Mouse (Mus musculus): ENCODE results near the gene Atp2b2.

The Atp2b2 gene

GRCm38 (mm10) chr6:113712718-113713117 lies 329.7 kb downstream of the Atp2b2 start:
- no peak for DNase-seq (ENCODE audit: low spot score)

DNA sequence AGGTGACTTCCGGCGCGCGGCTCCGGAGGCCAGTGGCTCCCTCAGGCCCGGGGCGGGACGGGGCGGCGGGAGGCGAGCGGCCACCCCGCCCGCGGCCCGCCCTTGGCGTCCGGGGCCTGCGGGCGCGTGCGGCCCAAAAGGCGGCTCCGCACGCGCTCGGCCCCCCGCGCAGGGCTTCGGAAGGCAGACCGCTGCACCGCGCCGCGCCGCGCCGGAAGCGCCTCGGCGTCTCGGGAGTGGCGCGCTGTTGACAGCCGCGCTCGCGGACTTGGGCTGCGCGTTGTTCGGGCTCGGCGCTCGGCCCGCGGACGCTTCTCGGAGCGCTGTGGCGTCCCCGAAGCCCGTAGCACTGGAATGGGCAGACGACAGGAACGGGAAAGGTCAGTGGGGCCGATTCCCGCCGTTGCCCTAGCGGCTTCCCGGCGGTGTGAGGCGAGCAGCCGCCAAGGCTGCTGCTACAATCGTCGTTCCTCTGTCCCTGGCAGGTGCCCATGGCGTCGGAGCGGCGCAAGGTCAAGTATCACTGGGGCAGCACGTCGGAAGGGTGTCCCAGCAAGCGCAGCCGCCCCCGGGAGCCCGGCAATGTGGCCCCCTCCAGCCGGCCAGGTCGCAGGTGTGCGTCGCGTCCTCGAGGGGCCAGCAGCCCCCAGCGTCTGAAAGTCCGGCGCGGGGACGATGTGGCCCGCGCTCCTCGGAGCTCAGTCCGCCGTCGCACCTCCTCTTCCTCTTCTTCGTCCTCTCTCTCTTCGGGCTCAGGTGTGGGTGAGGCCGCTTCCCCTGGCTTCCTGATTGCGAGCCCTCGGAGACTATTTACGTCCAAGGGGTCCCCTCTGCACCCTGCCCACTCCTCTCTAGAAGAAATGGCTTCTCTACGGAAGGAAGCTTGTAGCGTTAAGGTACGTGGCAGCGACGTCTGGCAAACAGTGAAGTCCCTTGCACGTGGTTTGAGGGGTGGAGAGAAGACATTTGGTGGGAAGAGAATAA lies 344.9 kb downstream of the Atp2b2 start:
- DNase-seq (ENCODE audit: low spot score): no peak

DNA sequence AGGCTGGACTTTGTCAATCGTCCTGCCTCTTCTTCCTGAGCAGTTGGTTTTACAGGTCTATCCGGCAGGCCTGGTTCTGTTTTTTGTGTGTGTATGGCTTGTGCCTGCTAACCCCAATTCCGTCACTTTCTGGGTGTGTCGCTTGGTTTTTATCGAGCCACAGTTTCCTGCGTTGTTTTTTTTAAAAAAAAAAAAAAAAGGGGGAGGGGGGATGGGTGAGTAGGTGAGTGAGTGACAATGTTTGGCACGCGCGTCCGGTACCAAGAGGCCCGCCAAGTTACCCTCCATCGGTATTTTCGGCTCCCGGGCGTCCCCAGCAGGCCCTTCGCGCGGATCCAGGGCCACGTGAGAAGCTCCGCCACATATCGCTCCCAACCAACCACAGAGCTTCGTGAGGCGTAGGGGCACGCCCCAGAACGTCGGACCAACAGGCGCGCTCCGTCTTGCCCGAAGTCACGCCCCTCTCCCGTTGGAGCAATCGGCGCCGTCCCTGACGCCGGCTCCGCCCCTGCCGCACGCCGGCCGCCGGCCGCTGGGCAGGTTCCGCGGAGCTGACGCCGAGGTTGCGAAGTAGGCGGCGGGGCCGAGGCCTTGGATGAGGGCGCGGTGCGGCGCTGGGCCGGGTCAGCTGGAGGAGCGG lies 345.7 kb downstream of the Atp2b2 start, which contains the start of gene Tatdn2:
TSS of gene Tatdn2 (plus strand) at position 469 of the 640 bp plus-strand sequence.
- peak; percentile 99 for DNase-seq (ENCODE audit: low spot score)

GRCm38 (mm10) chr6:113695766-113696355 lies 346.6 kb downstream of the Atp2b2 start:
- DNase-seq (ENCODE audit: low spot score): no peak

- DNase-seq (ENCODE audit: low spot score): no peak
Observed at GRCm38 (mm10) chr6:113695203-113695602, 347.2 kb downstream of the Atp2b2 start.

Data from lung, postnatal 25 days (tissue).